Mouse (Mus musculus): ENCODE results near the gene Fam187b. TPM values are rescaled to one million over a fixed set of nuclear protein-coding genes. Genes with fewer than 3 reads are reported as not detected.

Fam187b gene
- polyA plus RNA-seq, 1 experiment = 1.00 TPM

DNA sequence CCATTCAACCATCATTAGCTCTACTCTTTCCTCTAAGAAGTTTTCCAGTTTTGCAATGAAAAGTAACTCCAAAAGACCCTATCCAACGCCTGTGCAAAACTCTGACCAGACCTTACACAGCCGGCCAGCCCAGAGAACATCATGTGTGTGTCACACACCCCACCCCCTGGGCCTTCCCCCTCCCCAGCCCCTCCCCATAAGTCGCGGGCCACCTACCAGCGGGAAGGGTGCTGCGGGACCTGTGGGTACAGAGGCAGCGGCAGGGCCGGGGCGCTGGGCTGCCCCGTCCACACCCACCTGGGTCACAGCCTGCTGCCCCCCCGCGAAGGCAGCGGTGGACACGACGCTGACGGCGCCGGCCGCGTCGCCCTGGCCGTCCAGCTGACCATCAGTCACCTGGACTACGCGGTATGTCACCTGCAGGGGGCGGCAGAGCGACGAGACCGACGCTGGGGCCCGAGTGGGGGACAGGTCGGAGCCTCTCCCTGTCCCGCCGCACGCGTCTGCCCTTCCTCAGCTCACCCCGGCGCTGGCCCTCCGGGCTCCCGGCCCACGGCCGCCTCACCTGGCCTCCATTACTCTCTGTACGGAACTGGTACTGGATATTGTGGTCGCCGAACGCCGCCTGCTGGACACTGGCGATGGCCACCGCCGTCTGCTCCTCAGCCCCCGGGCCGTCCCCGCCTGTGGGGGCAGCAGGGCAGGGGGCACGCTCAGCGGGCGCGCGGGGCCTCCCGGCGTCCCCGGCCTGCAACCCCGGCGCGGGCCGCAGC lies 17.8 kb upstream of the Fam187b start:
- peaks cover 41% of the 10 kb centered on the region for H3K36me3 ChIP-seq (ENCODE audit: control insufficient read depth, insufficient read depth, low read length)
- no peaks in the 10 kb centered on the region for H3K27me3 ChIP-seq (ENCODE audit: control insufficient read depth, insufficient read depth, low read length)
- WGBS = 1% methylated on average over 63 of the region's 64 CpGs
- TF ChIP-seq CTCF (IDR thresholded peaks at IDR 0.05; ENCODE audit: borderline replicate concordance, control insufficient read depth, extremely low read depth, insufficient read depth, low read length, poor library complexity) = peak; percentile 99
- peak; percentile 43; the same call in 1 of the 2 replicates for TF ChIP-seq POLR2A (IDR thresholded peaks at IDR 0.05; ENCODE audit: control insufficient read depth, extremely low read depth, insufficient read depth, low read length, poor library complexity)
- peaks cover 12% of the 10 kb centered on the region for H3K4me1 ChIP-seq (replicated peaks; ENCODE audit: control insufficient read depth, insufficient read depth, low read length)
- peak overlapping the region; percentile 70 for H3K4me3 ChIP-seq (ENCODE audit: control insufficient read depth, insufficient read depth, low read length)
- peak; percentile 76 for DNase-seq
- H3K27ac ChIP-seq (ENCODE audit: control insufficient read depth, insufficient read depth, low read length) = peak overlapping the region; percentile 37; the same call in 1 of the 2 replicates

DNA sequence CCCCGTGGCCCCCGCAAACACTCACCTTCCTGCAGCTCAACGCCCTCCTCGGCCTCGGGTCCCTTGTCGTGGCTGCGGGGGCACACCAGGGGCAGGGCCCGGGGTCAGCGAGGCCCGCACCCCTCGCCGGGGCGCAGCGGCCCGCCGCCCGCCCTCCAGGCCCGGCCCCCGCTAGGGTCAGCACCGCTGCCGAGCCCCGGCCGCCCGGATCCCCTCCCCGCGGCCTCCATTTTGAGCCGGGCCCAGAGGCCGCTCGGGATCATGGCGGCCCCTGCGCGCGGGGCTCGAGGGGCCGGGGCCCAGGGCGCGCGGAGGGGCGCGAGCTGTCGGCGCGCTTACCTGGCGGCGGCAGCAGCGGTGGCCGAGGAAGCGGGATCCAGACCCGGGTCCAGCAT lies 17.2 kb upstream of the Fam187b start:
- TF ChIP-seq POLR2A (IDR thresholded peaks at IDR 0.05; ENCODE audit: control insufficient read depth, extremely low read depth, insufficient read depth, low read length, poor library complexity) (no peak), CTCF (IDR thresholded peaks at IDR 0.05; ENCODE audit: borderline replicate concordance, control insufficient read depth, extremely low read depth, insufficient read depth, low read length, poor library complexity) (no peak)
- Histone ChIP-seq H3K27ac (ENCODE audit: control insufficient read depth, insufficient read depth, low read length) (peak overlapping the region; percentile 37; the same call in 1 of the 2 replicates), H3K36me3 (ENCODE audit: control insufficient read depth, insufficient read depth, low read length) (peaks cover 36% of the 10 kb centered on the region), H3K4me3 (ENCODE audit: control insufficient read depth, insufficient read depth, low read length) (peak overlapping the region; percentile 70), H3K4me1 (replicated peaks; ENCODE audit: control insufficient read depth, insufficient read depth, low read length) (peaks cover 12% of the 10 kb centered on the region), H3K27me3 (ENCODE audit: control insufficient read depth, insufficient read depth, low read length) (no peaks in the 10 kb centered on the region)
- WGBS = 2% methylated on average over 40 of the region's 49 CpGs
- no peak for DNase-seq

DNA sequence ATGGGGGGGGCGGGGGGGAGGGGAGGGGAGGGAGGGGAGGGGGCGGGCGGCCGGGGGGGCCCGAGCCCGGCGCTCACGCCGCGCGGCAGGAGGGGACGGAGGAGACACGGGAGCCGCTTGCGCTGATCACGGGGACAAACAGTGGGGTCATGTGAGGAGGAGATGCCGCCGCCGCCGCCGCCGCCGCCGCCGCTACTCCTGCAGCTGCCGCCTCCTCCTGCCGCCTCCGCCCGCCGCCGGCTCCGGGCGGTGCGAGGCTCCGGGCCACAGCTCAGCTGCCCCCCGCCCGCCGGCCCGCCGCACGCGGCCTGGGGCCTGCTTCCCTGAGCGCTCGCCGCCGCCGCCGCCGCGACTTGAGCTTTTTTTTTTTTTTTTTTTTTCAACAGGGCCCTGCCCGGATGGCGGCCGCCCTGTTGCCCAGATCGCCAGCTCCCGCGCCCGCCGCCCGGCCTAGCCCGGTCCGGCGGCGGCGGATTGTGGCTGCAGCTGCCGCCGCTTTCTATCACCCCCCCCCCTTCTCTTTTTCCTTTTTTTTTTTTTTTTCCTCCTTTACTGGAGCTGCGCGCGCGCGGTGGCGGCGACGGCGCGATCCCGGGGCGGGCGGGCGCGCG lies 16.7 kb upstream of the Fam187b start, which contains the start of gene Usf2:
Usf2 (minus strand) TSS at position 48 of the 611 bp plus-strand sequence.
- DNase-seq = peak; percentile 64
- Histone ChIP-seq H3K4me3 (ENCODE audit: control insufficient read depth, insufficient read depth, low read length) (peak within 1 kb of the TSS; percentile 70), H3K27me3 (ENCODE audit: control insufficient read depth, insufficient read depth, low read length) (no peaks in the 10 kb centered on the region), H3K4me1 (replicated peaks; ENCODE audit: control insufficient read depth, insufficient read depth, low read length) (peaks cover 12% of the 10 kb centered on the region), H3K27ac (ENCODE audit: control insufficient read depth, insufficient read depth, low read length) (peak within 1 kb of the TSS; percentile 60), H3K36me3 (ENCODE audit: control insufficient read depth, insufficient read depth, low read length) (peaks cover 31% of the 10 kb centered on the region)
- WGBS = 9% methylated on average over 63 of the region's 82 CpGs
- TF ChIP-seq CTCF (IDR thresholded peaks at IDR 0.05; ENCODE audit: borderline replicate concordance, control insufficient read depth, extremely low read depth, insufficient read depth, low read length, poor library complexity) (no peak), POLR2A (IDR thresholded peaks at IDR 0.05; ENCODE audit: control insufficient read depth, extremely low read depth, insufficient read depth, low read length, poor library complexity) (no peak; the same call in none of the 2 replicates)

DNA sequence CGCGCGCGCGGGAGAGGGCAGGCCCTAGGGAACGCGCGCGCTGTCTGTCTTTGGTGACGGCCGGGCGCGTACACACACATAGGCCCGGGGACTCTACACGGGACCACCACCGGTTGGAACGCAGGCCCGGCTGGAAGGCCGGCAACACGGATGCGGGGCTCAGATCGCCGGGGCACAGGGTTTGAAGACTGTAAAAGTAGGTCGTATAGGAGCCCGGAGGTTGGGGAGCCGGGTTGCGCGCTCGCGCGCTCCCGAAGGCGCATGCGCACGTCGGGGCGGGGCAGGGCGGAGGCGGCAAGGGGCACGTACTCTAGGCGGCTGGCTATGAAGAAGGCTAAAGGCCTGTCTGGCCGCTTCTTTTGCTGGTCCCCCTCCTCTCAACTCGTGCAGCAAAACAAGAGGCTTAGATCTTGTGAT lies 16.2 kb upstream of the Fam187b start:
- H3K4me1 ChIP-seq (replicated peaks; ENCODE audit: control insufficient read depth, insufficient read depth, low read length) = peaks cover 12% of the 10 kb centered on the region
- TF ChIP-seq POLR2A (IDR thresholded peaks at IDR 0.05; ENCODE audit: control insufficient read depth, extremely low read depth, insufficient read depth, low read length, poor library complexity) (peak; percentile 45; the same call in 1 of the 2 replicates), CTCF (IDR thresholded peaks at IDR 0.05; ENCODE audit: borderline replicate concordance, control insufficient read depth, extremely low read depth, insufficient read depth, low read length, poor library complexity) (no peak)
- H3K27ac ChIP-seq (ENCODE audit: control insufficient read depth, insufficient read depth, low read length) = peak overlapping the region; percentile 60
- peak; percentile 92 for DNase-seq
- no peaks in the 10 kb centered on the region for H3K27me3 ChIP-seq (ENCODE audit: control insufficient read depth, insufficient read depth, low read length)
- H3K36me3 ChIP-seq (ENCODE audit: control insufficient read depth, insufficient read depth, low read length) = peaks cover 26% of the 10 kb centered on the region
- H3K4me3 ChIP-seq (ENCODE audit: control insufficient read depth, insufficient read depth, low read length) = peak overlapping the region; percentile 70
- WGBS = under 1% methylated on average over 43 of the region's 43 CpGs

DNA sequence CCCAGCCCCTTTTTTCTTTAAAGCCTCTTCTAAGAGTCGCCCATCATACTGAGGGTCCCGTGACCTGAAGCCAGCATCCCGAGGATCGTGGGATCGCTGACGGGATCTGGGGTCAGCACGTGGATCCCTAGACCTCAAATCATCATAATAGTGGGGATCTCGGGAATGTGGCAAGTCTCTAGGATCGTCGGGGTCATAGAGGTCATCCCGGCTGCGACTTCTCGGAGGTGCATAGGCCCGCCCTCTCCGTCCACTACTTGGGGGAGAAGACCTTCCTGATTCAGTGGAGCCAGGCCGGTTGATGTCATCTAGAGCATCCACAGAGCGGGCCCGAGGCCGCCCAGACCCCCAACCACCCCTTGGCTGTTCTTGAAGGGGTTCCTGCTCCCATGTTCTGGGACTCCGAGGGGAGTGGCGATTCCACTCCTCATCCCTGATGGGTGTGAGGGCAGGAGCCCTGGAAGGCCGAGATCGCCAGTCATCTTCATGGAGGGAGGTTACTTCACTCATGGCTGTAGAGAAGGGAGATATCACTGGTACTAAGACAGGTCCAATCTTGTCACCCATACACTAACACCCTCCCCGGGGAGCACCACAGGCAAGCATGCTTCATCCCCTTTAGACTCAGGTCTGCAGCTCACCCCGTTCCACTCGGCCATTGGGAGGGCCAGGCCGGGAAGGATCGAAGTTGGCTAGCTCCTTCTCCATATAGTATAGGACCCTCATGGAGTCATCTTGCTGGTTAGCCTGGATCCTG lies 15.3 kb upstream of the Fam187b start:
- H3K36me3 ChIP-seq (ENCODE audit: control insufficient read depth, insufficient read depth, low read length) = peaks cover 18% of the 10 kb centered on the region
- TF ChIP-seq POLR2A (IDR thresholded peaks at IDR 0.05; ENCODE audit: control insufficient read depth, extremely low read depth, insufficient read depth, low read length, poor library complexity) (no peak), CTCF (IDR thresholded peaks at IDR 0.05; ENCODE audit: borderline replicate concordance, control insufficient read depth, extremely low read depth, insufficient read depth, low read length, poor library complexity) (no peak)
- H3K4me1 ChIP-seq (replicated peaks; ENCODE audit: control insufficient read depth, insufficient read depth, low read length) = peaks cover 12% of the 10 kb centered on the region
- no peaks in the 10 kb centered on the region for H3K27me3 ChIP-seq (ENCODE audit: control insufficient read depth, insufficient read depth, low read length)
- WGBS = 89% methylated on average over 28 of the region's 28 CpGs
- DNase-seq = peak; percentile 27
- no peak overlapping the region for H3K27ac ChIP-seq (ENCODE audit: control insufficient read depth, insufficient read depth, low read length)
- H3K4me3 ChIP-seq (ENCODE audit: control insufficient read depth, insufficient read depth, low read length) = peak overlapping the region; percentile 70
